Mouse (Mus musculus) layer of hippocampus, postnatal 25 days (tissue): ENCODE data around the gene 2310061I04Rik. TPM values are rescaled to one million over a fixed set of nuclear protein-coding genes. Genes with fewer than 3 reads are reported as not detected.
A peak's percentile ranks its signal among the peaks of the same experiment; 100 is the strongest.

Experiments
- DNase-seq, 2 experiments: peaks; one replicate each; pipeline ENCODE4 v3.0.0; 2022; ENCODE audit warnings: mixed read lengths in 2 of 2, low spot score in 1 of 2; ENCODE audit errors: extremely low spot score in 1 of 2
- total RNA-seq, 2 experiments: library from RNA; stranded (reverse); gene quantifications; 2 replicates each; pipeline ENCODE4 v1.2.3; 2021

The 2310061I04Rik gene
- total RNA-seq, 2 experiments from 2014 or later, result 59.1 to 65.6 TPM

DNA sequence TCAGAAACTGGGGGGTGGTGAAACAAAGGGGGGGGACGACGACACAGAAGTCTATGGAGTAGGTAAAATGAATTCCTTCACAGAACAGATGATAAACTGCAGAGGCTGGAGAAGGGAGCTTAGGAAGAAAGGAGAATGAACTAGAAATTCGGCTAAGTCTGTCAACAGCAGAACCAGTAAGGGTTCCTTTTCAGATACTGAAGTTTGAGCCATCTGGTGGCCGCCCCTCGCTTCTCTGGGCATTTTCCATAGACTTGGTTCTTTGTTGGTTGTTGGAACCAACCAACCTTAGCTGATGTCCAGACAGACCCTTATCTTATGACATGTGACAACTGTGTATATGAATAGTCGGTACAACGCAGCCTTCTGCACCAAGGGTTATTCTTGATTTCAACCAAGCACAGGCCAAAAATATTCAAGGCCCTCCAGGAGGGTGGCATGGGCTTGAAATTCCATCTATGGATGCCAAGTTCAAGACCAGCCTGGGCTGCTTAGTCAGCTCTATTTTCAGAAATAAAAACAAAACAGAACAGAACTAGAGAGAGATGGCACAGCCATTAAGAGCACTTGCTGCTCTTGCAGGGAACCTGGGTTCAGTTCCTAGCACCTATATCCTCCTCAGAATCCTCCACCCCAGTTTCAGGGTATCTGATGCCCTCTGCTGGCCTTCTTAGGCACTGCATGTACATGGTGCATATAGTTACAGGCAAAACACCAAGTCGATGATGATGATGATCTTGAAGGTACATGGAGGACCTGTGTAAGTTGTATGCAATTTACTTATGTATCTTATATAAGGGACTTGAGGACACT lies 26.1 kb downstream of the 2310061I04Rik start:
- no peak for DNase-seq

DNA sequence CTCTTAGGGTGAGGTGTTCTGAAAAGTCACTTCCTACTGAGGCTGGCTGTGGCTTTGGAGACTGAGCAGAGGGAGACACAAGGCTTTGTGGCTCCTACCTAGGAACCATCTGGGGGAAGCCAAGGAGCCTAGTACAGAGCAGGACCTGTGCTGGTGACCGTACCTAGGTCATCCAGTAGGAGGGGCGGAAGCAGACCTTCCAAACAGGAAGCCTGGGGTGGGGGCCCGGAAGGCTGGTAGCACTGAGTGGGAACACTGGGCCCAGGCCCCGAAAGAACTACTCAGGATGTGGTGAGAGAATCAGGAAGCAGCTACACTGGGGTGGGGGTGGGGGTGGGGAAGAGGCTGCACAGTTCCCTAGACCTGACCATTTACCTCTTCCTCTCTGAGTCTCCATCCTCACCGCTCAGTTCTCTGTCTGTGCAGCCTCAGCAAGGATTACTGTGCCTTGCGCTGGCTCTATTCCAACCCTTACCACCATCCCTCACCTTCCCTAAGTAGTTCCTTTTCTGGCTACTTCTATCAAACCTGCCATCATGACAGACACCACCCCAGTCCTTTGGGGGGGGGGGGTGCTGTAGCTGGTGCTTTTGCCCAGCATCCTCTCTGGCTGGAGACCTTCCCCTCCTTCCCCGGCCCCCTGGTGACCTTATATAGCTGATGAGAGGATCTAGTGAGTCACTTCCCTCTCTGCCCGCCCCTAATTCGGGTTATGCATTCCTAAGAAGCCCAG lies 26.9 kb downstream of the 2310061I04Rik start:
- no peak for DNase-seq

DNA sequence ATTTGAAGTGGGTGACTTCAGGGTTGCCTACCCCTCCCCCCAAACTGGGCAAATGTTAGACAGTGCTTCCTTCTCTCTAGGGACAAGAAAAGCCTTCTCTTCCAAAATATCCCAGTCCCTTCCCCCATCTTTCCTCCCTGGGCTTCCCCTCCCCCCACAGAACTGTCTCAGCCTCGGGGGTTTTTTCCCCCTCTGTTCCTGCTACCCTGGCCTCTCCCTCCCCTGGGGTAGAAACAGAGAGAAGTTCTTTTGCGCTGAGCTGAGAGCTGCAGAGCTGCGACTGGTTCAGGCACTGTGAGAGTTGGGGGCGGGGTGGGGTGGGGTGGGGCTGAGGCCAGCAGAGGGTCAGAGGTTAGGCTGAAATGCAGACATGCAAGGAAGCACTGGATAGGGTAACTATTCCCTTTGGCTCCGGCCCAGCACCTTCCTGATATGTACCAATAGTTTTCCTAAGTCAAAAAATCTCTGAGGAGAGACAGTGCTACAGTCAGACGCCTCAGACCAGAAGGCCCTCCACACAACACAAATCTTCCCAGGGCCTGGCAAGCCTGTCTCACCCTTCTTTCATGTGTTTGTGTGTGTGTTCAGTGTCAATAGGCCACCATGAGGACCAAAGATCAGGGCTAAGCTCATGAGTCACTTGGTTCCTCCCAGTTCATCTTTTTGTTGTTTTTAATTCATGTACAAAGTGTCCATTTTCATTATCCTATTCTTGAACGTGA lies 27.7 kb downstream of the 2310061I04Rik start:
- DNase-seq, result no peak

DNA sequence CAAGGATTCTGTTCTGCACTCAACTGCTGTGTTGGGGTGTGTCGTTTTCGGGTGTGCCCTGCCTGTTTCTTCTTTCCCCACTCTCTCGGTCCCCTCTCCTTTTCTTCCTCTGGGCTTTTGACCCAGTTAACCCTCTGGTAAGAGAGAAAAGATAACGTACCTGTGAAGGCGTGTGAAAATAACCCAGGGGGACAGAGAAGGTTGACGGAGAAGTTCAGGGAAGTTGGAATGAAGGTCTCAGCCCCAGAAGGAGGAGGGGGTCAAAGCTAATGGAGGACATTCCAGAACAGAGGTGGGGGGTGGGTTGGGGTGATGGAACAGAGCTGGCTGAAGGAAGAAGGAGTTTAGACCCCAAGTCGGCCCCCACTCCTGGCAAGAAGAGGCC lies 28.3 kb downstream of the 2310061I04Rik start:
- no peak for DNase-seq

DNA sequence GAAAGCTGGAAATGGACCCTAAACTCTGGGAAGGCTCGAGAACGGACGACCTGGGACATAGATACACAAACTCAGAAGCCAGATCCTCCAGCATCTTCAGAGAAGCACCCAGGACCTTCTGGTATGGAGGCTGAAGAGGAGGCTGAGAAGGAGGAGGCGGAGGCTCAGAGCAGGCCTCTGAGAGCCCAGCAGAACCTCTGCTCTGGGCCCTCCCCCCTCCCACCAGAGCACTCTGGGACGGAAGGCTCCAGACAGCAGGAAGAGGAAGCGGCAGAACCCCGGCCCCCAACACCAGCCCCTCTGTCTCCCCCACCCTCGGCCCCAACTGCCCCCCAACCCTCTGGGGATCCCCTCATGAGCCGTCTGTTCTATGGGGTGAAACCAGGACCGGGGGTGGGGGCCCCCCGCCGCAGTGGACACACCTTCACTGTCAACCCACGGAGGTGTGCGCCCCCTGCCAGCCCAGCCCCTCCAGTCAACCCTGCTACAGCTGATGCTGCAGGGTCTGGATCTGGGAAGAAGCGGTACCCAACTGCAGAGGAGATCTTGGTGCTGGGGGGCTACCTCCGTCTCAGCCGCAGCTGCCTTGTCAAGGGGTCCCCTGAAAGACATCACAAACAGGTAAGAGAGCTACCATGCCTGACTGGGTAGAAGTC lies 28.9 kb downstream of the 2310061I04Rik start:
- DNase-seq, result no peak

DNA sequence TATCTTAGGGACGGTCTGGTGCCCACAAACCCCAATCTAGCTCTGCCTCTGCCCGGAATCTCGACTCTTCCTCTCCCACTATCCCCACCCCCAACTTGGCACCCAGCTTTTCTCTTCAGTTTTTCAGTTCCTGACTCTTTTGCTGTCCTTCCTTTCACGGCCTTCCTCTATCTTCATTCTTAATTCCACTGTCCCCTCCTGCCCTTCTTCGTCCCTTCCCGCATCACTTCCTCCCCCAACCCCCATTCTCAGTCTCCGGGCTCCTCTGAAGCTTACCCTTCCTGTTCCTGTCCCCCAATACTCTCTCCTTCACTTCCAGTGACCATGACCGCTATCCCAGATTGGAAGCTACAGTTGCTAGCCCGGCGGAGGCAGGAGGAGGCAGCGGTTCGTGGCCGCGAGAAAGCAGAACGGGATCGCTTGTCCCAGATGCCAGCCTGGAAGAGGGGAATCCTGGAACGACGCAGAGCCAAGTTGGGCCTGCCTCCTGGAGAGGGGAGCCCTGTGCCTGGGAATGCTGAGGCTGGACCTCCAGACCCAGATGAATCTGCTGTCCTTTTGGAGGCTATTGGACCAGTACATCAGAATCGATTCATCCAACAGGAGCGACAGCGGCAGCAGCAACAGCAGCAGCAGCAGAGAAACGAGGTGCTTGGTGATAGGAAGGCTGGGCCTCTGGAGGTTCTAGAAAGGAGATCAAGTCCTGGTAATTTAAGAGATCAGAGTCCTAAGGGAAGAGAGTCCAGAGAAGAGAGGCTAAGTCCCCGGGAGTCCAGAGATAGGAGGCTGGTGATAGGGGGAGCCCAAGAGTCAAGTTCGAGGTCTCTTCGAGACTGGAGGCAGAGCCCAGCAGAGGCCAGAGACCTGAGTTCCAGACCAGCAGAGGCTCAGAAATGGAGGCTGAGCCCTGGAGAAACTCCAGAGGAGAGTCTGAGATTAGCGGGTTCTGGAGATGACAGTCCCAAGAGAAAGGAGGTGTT lies 30.0 kb downstream of the 2310061I04Rik start:
- DNase-seq, result no peak

DNA sequence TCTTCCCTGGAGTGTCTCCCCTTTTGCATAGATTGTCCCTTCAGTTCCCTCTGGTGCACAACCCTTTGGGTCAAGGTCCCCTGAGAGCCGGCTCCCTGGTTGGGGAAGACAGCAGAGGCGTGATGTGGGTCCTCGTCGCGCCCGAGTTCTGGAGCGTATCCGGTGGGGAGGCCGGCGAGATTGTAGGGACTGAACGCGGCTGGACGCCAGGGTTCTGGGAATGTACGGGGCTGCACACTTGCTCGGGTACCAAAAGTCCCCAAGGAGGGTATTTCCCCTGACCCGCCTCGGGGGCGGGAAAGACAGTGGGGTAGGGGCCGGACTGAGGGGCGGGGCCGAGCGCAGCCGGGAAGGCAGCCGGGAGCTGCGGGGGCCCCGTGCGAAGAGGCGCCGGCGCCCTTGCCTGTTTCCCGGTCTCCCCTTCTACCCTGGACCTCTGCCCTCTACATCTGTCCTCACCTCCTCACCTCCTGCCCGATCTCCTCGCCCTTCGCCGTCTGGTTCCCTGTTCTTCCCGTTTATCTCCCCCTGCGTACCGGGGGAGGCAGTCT lies 30.9 kb downstream of the 2310061I04Rik start:
- DNase-seq, result peak in 1 of 2 experiments; percentile 26

DNA sequence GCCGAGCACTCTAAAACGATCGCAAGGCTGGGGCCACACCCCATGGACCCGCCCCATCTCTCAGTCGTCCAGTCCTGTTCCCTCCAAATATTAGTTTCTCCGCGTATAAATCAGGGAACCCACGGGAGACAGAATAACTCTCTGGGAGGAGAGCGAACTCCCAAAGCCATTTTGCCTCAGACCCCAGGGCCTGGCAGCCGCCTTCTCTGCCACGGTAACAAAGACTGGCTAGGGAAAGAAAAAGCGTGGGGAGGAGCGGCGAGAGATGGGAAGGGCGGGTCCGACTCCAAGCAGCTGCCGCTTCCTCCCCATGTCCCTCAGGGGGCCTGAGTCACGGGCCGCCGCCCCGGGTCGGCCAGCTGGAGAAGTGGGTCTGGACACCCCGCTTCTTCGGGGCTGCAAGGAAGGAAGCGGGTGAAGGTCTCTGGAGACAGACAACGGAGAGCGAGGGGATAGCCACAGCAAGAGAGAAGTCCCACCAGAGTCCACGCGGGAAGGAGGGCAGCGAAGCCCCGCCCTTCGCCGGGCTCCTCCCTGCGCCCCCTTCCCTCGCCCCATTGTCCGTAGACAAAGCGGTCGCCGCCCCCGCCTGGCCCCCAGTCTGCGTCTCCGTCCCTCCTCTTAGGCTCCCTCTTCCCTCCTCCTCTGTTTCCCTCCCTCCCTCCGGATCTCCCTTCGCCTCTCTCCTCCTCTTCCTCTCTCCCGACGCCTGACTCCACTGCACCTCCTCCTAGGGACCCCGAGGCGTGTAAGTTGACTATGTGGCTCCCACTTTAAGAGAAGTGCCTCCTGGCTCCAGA lies 31.6 kb downstream of the 2310061I04Rik start, which contains the start of gene Ppp1r18:
TSS of gene Ppp1r18 (plus strand) at position 113 of the 800 bp plus-strand sequence.
- no peak for DNase-seq

DNA sequence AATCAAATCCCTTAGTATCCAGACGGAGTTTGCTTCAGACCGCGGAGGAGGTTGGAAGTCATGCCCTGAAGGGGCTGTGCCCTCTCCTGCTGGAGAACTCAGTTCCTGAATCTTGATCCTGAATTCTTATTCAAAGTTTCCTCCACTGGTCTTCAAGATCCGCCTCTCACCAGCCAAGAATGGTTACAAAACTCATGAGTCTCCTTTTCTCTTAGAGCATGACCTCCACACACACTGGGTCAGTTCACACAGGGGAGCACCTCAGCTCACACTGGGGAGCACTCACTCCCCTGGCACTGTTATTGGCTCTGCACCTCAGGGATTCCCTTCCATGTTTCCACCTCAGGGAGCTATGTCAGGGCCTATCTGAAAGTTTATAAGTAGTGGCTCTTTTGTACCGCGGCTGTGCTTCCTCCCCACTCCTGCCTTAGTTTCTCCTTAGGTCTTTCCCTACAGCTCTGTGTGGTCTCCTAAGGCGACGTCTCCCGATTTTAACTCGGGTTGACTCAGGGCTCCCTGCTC lies 32.3 kb downstream of the 2310061I04Rik start:
- DNase-seq, result no peak

DNA sequence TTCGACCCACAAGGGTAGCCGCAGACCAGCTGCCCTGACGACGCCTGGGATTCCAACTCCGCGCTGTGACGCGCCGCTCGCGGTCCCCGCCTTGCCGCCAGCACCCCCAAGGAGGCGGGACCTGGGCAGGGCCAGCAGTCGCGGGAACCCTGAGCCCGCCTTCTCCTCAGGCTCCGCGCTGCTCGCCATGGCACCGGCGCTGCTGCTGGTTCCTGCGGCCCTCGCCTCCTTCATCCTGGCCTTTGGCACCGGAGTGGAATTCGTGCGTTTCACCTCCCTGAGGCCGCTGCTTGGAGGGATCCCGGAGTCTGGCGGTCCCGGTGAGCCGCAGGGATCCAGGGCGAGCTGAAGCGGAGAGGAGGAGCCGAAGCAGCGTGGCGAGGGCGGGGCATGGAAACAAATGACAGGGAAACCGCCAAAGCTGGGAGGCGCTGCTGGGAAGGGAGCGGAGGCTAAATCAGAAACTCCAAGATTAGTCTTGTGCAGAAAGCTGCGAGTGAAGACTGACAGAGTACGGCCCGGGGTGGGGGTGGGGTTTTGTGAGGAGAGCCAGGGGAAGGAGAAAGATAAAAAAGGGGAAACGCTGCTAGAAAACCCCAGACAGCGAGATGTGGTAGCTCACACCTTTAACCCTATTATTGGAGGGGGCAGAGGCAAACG lies 35.9 kb downstream of the 2310061I04Rik start, which contains the start of gene Nrm:
TSS of gene Nrm (plus strand) at position 121 of the 660 bp plus-strand sequence.
- peak; percentile 72 to 91 for DNase-seq

DNA sequence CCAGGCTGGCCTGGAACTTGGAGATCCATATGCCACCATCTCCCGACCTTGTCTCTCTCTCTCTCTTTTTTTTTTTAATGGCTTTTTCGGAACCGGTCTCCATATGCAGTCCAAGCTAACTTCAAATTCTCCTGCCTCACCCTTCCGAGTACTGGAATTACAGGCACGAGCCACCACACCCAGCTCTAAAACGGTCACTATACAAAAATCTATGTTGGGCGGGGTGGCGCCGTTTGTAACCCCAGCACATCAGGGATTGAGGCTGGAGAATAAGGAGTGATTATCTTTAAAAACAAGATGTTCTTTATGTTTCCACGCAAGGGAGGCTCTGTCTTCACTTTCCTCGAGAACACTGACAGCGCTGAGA lies 36.4 kb downstream of the 2310061I04Rik start:
- no peak for DNase-seq

DNA sequence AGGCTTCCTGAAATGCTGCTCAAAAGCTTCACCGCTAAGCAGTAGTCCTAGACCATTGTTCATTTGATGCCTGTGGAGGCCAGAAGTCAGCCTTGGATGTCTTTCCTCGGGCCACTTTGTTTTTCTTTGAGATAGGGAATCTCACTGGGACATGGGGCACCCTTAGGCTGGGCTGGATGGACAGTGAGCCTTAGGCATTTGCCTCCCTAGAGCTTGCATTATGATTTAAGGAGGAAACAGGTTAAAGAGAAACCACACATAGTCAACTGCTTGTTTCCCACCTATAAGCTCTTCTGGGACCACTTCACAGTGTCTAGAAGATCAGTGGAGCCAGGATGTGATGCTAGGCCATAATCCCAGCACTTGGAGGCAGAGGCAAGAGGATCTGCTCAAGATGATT lies 37.4 kb downstream of the 2310061I04Rik start:
- DNase-seq, result no peak

DNA sequence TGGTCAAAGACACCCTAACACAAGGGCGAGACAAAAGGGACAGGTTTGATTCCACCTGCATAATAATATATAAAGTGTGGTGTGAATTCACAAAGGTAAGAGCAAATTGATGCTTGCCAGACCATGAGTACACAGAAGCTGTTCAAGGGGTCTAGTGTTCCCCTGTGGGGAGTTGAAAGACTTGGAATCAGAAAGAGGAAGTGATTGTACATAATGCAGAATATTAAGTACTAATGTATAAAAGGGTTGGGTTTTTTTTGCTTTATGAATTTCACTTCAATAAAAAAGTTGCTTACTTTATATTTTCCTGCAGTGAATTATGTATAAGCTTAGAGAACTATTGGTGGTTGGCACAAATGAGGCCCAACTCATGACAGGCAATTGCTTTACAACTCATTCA lies 37.9 kb downstream of the 2310061I04Rik start:
- no peak for DNase-seq

DNA sequence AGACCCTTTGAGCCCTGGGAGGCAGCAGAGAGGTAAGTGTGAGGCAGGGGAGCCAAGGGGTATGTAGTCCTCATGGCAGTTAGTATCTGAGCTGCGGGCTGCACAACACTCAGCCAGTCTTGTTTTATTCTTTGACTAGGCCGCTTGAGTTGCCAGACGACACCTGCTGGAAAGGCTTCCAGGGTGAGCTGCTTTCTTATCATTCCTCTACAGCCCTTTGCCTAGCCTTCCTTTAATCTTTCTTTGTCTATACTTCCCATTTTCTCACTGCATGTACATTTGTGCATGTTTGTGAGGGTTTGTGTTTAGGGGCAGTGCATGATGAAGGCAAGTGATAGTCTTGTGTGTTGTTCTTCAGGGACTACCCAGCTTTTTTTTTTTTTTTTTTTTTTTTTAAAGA lies 46.3 kb downstream of the 2310061I04Rik start:
- no peak for DNase-seq

DNA sequence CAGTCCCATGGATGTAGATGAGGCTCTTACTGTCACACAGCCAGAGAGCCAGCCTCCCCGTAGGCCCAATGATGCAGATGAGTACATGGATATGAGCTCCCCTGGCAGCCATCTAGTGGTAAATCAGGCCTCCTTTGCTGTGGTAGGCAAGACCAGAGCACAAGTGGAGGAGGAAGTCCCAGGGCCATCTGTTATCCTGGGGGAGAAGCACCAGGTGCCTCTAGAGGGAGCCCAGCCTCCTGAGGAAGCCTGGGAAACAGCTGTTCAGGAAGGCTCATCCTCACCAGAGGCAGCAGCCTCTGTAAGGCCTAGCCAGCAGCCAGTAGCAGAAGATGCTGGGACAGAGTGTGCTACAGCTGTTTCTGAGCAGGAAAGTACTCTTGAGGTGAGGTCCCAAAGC lies 49.1 kb downstream of the 2310061I04Rik start:
- no peak for DNase-seq

DNA sequence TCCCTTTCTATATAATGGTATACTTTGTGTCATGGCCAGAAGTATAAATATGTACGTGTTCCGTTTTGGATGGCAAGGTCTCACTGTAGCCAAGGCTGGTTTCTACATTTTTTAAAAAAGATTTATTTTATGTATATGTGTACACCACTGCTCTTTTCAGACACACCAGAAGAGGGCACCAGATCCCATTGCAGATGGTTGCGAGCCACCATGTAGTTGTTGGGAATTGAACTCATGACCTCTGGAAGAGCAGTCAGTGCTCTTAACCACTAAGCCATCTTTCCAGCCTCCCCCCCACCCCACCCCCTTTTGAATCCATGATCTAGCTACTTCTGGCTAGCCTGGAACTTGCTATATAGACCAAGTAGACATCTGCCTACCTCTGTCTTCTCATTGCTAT lies 53.7 kb downstream of the 2310061I04Rik start:
- DNase-seq, result no peak
